Mouse (Mus musculus) lung, postnatal 0 days (tissue): ENCODE results near the gene Cdkn2b. TPM values are rescaled to one million over a fixed set of nuclear protein-coding genes. Genes with fewer than 3 reads are reported as not detected.

ENCODE experiments used
- ATAC-seq: fragments of 200-750 bp; cut with Nextera tagmentation; 2 replicates; pipeline ENCODE4 v1.8.0; 2017; ENCODE audit warnings: moderate library complexity
- DNase-seq: peaks from one replicate; pipeline ENCODE4 v3.0.0-alpha.2; 2016; ENCODE audit warnings: low spot score
- H3K27ac ChIP-seq: fragments of 300-500 bp; sonication (generic); 2 replicates; pipeline ENCODE4 v1.5.1; 2014; ENCODE audit warnings: antibody characterized with exemption, mild to moderate bottlenecking, low read length, mixed read lengths
- H3K27me3 ChIP-seq: fragments of 300-500 bp; sonication (generic); replicated peaks from 2 replicates; pipeline ENCODE4 v1.6.1; 2014; ENCODE audit warnings: low read length, mixed read lengths; ENCODE audit not compliant: insufficient read depth
- H3K36me3 ChIP-seq: fragments of 300-500 bp; sonication (generic); 2 replicates; pipeline ENCODE4 v1.6.1; 2014; ENCODE audit warnings: low read length, mixed read lengths; ENCODE audit not compliant: insufficient read depth
- H3K4me1 ChIP-seq: fragments of 300-500 bp; sonication (generic); 2 replicates; pipeline ENCODE4 v1.6.1; 2014; ENCODE audit warnings: antibody characterized with exemption, low read depth, low read length, mixed read lengths; ENCODE audit not compliant: insufficient read depth
- H3K4me2 ChIP-seq: fragments of 300-500 bp; sonication (generic); replicated peaks from 2 replicates; pipeline ENCODE4 v1.6.1; 2014; ENCODE audit warnings: low read depth, mild to moderate bottlenecking, low read length, moderate library complexity, mixed read lengths
- H3K4me3 ChIP-seq: fragments of 300-500 bp; sonication (generic); 2 replicates; pipeline ENCODE4 v1.5.1; 2014; ENCODE audit warnings: low read depth, low read length
- H3K9ac ChIP-seq: fragments of 300-500 bp; sonication (generic); replicated peaks from 2 replicates; pipeline ENCODE4 v1.6.1; 2014; ENCODE audit warnings: low read depth, mild to moderate bottlenecking
- H3K9me3 ChIP-seq: fragments of 300-500 bp; sonication (generic); 2 replicates; pipeline ENCODE4 v1.6.1; 2016; ENCODE audit warnings: low read length, mixed read lengths
- CTCF ChIP-seq: IDR thresholded peaks from 2 replicates; pipeline ENCODE4 v1.5.1; 2016; ENCODE audit warnings: antibody characterized with exemption, mild to moderate bottlenecking
- EP300 ChIP-seq: IDR thresholded peaks from 2 replicates; pipeline ENCODE4 v1.6.1; 2016; ENCODE audit warnings: antibody characterized with exemption, mild to moderate bottlenecking, control low read depth
- WGBS: fragments of 180-500 bp; shearing (Covaris S2); extraction: QIAGEN DNeasy Blood & Tissue Kit; methylation state at CpG from one replicate; pipeline ENCODE4 v1.1.7; 2014; 5-methylcytosine and 5-hydroxymethylcytosine counted together
- polyA plus RNA-seq: library from polyadenylated mRNA; unstranded; fragments of >200 nt; fragmentation: Nextera tagmentation; extraction: Ambion mirVana; gene quantifications from 2 replicates; pipeline ENCODE4 v1.2.1, GENCODE M21; 2015

The Cdkn2b gene
- polyA plus RNA-seq, 1 experiment from 2014 or later = 108 TPM

DNA sequence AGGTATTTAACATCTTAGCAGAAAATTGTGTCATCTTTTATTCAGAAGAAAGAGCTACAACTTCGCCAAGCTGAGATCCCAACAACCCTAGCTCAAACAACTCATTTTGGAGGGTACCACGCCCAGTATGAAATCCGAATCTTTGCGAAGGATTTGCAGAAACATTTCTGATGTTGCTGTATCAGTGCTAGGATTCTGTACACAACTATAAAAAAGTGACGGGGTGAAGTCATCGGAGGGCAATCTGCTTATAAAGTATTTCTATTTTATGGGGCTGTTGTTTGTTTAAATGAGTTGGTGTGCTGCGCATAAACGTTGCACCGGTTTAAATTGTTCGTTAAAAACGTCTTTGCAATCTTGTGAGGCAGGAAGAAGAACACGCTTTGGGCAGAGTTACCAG lies 28.2 kb downstream of the Cdkn2b start:
- H3K4me1 ChIP-seq = 0 out of 2 replicates have a peak, but pooled peaks cover 3% of the 10 kb centered on the region
- no peak for ATAC-seq
- H3K9me3 ChIP-seq = no peaks in the 10 kb centered on the region
- TF ChIP-seq EP300 = no peak
- TF ChIP-seq CTCF = no peak
- H3K4me2 ChIP-seq = no peak overlapping the region
- no peak overlapping the region for H3K4me3 ChIP-seq
- peaks cover 67% of the 10 kb centered on the region for H3K27me3 ChIP-seq
- 2% methylated on average over 12 of the region's 12 CpGs for WGBS
- no peak overlapping the region for H3K9ac ChIP-seq
- no peak overlapping the region for H3K27ac ChIP-seq
- H3K36me3 ChIP-seq = no peaks in the 10 kb centered on the region
- DNase-seq = no peak

DNA sequence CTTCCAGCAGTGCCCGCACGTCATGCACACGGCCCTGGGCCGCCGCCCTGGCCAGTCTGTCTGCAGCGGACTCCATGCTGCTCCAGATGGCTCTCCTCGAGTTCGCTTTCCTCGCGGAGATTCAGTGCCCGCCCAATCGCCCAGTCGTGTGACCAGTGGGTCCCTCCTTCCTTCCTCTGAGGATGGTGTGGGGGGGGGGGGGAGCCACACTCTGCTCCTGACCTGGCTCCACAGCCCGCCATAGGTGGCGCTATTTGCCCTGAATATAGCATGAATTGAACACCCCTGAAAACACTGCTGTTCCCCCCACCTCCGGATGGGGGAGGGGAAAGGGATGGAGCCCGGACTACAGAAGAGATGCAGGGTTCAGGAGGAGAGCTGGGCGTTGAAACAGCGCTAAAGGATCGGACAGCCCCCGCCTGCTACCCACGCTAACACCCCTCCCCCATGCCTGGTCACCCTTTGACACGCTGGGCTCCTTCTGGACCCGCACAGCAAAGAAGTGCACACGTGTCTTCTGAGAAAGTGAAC lies 28.7 kb downstream of the Cdkn2b start:
- Histone ChIP-seq H3K4me3 (no peak overlapping the region), H3K27ac (no peak overlapping the region), H3K27me3 (peaks cover 68% of the 10 kb centered on the region), H3K36me3 (no peaks in the 10 kb centered on the region), H3K9ac (no peak overlapping the region), H3K4me2 (0 out of 2 replicates have a peak overlapping the region, but pooled peaks have one; percentile 25), H3K9me3 (no peaks in the 10 kb centered on the region), H3K4me1 (0 out of 2 replicates have a peak, but pooled peaks cover 3% of the 10 kb centered on the region)
- peak; percentile 53 for TF ChIP-seq CTCF
- TF ChIP-seq EP300 = no peak
- peak; percentile 32 for DNase-seq
- under 1% methylated on average over 23 of the region's 25 CpGs for WGBS
- peak; percentile 38 for ATAC-seq

DNA sequence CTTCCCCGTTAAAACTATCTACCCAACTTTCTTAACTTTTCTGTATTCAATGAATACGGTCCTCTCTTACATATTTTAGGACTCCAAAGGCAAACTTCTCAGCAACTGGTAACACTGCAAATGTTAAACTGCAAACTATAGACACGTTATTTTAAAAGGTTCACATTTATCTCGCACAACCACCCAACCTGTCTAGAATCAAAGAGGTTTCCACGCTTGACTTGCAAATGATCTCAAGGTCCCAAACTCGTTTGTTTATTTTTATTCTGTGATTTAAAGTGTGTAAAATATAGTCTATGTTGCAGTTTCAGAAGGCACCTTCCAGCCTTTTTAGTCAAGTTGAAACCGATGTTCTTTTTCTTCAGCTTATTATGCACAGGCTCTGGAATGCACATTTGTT lies 29.6 kb downstream of the Cdkn2b start:
- Histone ChIP-seq H3K4me2 (no peak overlapping the region), H3K4me3 (no peak overlapping the region), H3K36me3 (no peaks in the 10 kb centered on the region), H3K9ac (no peak overlapping the region), H3K4me1 (0 out of 2 replicates have a peak, but pooled peaks cover 3% of the 10 kb centered on the region), H3K9me3 (no peaks in the 10 kb centered on the region), H3K27me3 (peaks cover 72% of the 10 kb centered on the region), H3K27ac (no peak overlapping the region)
- ATAC-seq (no peak), DNase-seq (no peak)
- TF ChIP-seq EP300 (no peak), CTCF (no peak)
- 3% methylated on average over 7 of the region's 7 CpGs for WGBS

DNA sequence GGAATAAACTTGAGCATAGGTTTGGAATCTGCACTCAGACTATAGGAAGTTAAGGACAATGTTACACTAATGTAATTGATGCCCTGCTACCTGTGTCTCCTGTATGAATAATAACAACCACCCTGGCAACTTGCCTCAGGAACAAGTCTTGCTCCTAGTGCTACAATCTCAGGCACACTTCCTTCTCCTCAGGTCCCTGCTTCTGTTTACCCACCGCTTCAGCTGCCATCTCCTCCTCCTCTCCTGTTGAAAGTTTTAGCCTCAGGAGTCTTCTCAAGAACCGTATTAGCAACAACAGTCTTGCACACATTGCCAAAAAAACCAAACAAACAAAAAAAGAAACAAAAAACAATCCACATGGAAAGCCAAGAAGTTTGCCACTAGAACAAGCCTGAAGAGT lies 31.2 kb downstream of the Cdkn2b start:
- Histone ChIP-seq H3K4me1 (0 out of 2 replicates have a peak, but pooled peaks cover 3% of the 10 kb centered on the region), H3K27me3 (peaks cover 79% of the 10 kb centered on the region), H3K9me3 (no peaks in the 10 kb centered on the region), H3K4me2 (no peak overlapping the region), H3K27ac (no peak overlapping the region), H3K36me3 (no peaks in the 10 kb centered on the region), H3K4me3 (no peak overlapping the region), H3K9ac (no peak overlapping the region)
- TF ChIP-seq EP300 (no peak), CTCF (no peak)
- WGBS = 4% methylated on average over 2 of the region's 2 CpGs
- DNase-seq (no peak), ATAC-seq (no peak)

DNA sequence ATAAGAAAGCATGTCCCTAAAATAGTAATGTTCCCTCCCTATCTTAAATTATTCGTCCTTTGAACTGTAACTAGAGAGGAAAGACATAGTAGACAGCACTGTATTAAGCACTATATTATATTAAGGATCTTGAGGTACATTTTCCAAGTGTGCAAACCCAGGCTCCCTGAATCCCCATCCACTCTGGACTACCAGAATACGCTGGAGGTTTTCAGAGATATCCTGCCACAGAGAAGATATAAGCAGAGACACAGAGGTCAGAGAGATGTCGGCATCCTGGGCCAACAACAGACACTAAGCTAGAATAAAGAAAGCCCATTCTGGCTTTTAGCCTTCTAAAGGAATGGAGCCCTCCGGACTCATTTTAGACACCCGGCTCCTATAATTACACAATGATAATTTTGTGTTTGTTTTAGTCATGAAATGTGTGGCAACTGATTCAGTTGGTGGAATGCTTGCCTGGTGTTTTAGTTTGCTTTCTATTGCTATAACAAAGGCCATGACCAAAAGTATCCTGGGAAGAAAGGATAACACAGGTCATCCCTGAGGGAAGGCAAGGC lies 33.4 kb downstream of the Cdkn2b start:
- Histone ChIP-seq H3K9ac (no peak overlapping the region), H3K36me3 (no peaks in the 10 kb centered on the region), H3K4me1 (0 out of 2 replicates have a peak, but pooled peaks cover 3% of the 10 kb centered on the region), H3K4me2 (no peak overlapping the region), H3K27ac (no peak overlapping the region), H3K9me3 (no peaks in the 10 kb centered on the region), H3K4me3 (no peak overlapping the region), H3K27me3 (peaks cover 92% of the 10 kb centered on the region)
- TF ChIP-seq CTCF (no peak), EP300 (no peak)
- DNase-seq = no peak
- ATAC-seq = no peak
- WGBS = 6% methylated on average over 5 of the region's 5 CpGs

DNA sequence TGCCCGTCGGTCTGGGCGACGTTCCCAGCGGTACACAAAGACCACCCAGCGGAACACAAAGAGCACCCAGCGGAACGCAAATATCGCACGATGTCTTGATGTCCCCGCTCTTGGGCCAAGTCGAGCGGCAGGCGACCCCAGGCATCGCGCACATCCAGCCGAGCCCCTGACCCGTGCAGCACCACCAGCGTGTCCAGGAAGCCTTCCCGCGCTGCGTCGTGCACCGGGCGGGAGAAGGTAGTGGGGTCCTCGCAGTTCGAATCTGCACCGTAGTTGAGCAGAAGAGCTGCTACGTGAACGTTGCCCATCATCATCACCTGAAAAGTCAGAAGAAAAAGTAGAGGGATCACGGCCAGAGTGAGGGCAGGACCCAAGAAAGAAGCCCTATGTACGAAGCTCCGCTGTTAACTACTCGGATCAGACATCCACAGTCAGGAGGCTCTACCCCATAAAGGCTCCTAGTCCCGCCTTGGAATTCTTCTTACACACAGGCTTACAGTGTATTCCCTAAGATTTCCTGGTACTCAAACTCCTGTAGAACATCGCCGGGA lies 34.1 kb downstream of the Cdkn2b start:
- Histone ChIP-seq H3K27ac (no peak overlapping the region), H3K9me3 (no peaks in the 10 kb centered on the region), H3K36me3 (no peaks in the 10 kb centered on the region), H3K4me1 (no peaks in the 10 kb centered on the region), H3K9ac (no peak overlapping the region), H3K4me3 (no peak overlapping the region), H3K4me2 (no peak overlapping the region), H3K27me3 (peaks cover 92% of the 10 kb centered on the region)
- TF ChIP-seq CTCF (no peak), EP300 (no peak)
- ATAC-seq (no peak), DNase-seq (no peak)
- WGBS = under 1% methylated on average over 37 of the region's 37 CpGs
